Mouse (Mus musculus) layer of hippocampus, adult 9-10 months (tissue): ENCODE measurements around the gene Tfpi2.

Experiments
- DNase-seq: peaks from one replicate; pipeline ENCODE4 v3.0.0; 2022; ENCODE audit warnings: low spot score

The Tfpi2 gene

DNA sequence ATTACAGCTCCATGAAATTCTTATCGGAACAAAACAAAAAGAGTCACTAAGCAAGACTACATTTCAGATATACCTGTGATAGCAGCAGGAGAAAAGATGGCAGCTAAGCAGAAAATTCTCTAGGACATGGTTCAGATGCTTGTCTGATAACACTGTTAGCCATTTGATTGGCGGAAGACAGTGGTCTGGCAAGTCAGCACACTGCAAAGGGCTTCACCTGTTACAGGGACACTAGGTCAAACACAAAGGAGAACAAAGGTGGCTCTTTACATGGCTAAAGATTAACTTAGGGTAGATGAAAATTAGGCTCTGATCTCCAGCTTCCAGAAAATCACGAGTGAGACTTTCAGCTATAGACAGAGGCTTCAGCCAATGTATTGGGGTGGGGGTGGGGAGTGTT is at the start of gene Tfpi2:
Tfpi2 (minus strand) TSS at position 170 of the 400 bp plus-strand sequence.
- no peak for DNase-seq

GRCm38 (mm10) chr6:4030956-4031355 is 42.2 kb upstream of the Tfpi2 start:
- DNase-seq = no peak

GRCm38 (mm10) chr6:4026367-4026766 is 37.6 kb upstream of the Tfpi2 start:
- DNase-seq = no peak

DNA sequence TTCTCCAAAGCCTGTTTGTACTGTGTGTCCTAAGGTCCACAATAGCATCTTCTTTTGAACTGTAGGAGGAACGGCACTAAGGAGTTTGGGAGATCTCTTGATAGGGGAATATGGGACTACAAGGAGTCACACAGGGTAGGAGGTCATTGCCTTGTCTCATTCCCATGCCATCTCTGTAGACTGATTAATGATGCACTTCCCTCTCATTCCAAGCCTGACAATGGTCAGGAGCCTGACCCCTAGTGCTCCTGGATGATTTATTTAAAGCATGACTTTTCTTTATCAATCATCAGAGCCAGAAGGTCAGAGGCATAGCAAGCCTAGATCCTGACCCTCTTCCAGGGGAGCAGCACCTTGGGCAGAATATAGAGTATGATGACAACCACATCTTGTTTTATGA is 33.9 kb upstream of the Tfpi2 start:
- DNase-seq = no peak

- DNase-seq = no peak
These were observed 20.8 kb upstream of the Tfpi2 start for GRCm38 (mm10) chr6:4009548-4009947.

DNA sequence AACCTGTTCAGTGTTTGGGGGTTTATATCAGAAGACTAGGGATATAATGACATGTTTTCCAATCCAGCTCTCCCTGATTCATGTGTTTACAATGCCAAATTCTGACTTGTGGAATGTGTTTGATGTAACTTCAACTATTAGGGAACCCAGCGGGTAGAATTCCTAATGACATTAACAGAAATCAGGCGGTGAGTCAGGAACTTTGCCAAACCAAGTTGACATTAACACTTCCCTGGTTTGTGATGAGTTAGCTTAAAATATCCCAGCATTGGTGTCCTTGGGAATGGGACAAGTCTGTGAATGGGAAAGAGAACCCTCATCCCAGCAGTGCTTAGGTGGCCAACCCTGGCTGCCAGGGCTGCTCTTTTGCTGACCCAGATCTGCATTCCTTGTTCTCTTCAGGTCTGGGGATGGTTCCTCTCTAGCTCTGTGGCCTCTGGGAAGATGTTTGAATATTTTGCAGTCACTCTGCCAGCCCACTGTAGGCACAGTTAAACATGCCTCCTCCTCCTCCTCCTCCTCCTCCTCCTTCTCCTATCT is 19.9 kb upstream of the Tfpi2 start:
- no peak for DNase-seq

DNA sequence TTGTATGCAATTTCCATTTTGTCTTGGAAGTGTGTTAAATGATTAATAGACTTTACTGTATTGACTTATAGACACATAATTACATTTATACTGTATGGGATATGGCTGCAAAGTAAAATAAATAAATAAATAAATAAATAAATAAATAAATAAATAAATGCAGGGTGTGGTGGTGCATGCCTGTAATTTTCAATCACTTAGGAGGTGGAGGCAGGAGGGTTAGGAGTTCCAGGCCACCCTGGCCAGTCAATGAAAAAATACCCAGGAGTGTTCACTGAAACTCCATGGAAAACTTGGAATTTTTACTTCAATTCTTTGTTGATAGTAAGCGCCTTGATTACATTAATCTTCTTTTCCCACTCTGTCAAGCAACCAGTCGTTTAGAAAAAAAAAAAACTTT is 16.1 kb upstream of the Tfpi2 start:
- no peak for DNase-seq

- no peak for DNase-seq
These were observed 15.2 kb upstream of the Tfpi2 start, which contains the start of gene Gng11 for GRCm38 (mm10) chr6:4003890-4004306. Gene Gng11, plus strand, starts transcription at chr6:4003904.

- DNase-seq = no peak
These were observed 14.7 kb upstream of the Tfpi2 start for GRCm38 (mm10) chr6:4003445-4003844.

GRCm38 (mm10) chr6:4000716-4001115 is 12.0 kb upstream of the Tfpi2 start:
- DNase-seq = no peak

DNA sequence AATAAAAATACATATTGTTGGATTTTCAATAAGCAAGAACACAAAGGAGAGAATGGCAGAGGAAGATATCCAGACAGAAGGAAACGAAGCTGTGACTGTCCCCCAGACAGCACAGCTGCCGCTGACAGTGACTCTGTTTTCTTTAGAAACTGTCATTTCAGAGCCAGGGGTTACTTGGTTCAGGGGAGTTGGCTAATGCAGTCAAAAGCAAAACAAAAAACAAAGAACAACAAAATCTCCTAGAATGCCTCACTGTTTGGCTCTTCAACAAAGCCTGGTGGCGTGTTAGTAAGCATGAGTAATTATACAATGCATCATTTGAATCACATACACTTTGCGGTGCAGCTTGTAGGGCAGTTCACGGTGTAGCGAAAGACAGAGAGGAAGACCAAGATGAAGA is 10.6 kb upstream of the Tfpi2 start:
- no peak for DNase-seq

- no peak for DNase-seq
These were observed 9.4 kb upstream of the Tfpi2 start for GRCm38 (mm10) chr6:3998089-3998488.

DNA sequence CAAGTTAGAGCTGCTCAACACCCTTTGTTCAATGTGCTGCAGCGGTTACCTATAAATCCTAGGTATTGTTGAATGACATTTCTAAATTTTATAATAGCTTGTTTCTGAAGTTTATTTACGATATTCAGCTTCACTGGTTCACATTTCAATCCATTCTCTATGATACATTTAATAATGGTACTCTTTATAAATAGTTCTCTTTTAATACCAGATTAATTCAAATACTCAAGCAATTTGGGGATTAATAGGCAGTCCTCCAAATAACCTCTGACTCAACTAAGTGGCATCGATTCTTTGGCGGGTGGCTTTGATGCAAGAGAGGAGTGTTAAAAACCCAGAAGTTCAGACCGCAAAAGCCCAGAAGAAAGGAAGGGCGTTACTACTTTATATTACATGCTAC is 4.8 kb upstream of the Tfpi2 start, which contains the start of gene Gngt1:
Gngt1 (plus strand) TSS at position 301 of the 400 bp plus-strand sequence.
- DNase-seq = no peak

GRCm38 (mm10) chr6:3982661-3983284 is 5.9 kb downstream of the Tfpi2 start:
- no peak for DNase-seq

DNA sequence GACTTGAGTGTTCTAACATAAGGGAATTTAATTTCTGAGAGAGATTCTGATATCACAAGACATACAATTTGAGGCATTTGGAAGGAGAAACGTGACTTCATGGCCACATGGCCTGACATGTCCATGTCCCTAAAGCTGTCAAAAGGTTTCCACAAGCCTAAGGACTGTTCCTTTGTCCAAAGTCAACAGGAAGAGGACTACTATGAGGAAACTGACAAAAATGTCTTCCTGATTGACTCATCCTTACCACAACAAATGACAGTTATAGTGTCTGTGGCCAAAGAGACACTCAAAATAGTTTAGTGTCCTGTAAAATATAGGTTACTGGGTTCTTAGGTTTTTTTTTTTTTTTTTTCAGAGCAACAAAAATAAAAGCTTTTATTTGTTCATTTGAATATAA is 15.0 kb downstream of the Tfpi2 start:
- DNase-seq = no peak

DNA sequence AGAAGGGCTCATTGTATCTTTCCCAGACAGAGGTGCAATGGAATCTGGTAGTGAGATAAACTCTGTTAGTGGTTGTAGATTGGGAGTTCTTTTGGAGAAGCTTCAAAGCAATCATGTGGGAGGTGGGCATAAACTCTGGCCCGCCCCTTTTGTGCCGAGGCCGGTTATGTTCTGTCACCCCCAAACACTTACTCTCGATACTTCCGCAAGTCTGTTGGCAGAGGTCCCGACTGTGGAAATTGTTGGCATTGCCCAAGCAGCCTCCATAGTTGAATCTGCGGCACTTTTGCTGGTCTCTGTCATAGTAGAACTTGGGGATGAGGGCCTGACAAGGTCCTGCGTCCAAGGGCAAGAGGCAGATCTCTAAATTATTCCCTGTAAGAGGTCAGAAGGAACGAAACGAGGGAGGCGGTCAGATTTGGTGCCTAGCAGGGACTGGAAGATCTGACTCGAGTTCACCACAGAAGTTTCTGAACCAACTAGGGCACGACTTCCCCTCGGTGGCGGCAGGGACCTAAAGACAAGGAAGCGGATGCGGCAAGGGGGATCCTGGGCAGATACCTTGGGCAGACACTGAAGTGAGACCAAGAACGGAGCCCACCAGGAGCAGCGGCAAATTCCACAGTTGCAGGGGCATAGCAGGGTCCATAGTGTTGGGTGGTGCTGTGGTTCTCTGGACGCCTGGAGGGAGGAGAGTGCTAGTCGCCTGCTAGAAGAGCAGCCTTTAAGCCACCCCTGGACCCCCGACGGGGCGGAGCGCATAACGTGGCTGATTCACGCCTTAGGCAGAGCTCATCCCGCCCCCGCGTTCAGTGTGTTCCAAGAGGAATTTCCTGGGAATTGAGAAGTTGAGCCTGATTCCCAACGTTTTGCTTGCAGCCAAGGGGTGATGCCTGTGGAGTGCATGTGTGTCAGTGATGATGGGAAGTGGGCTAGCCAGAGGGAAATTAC is 20.8 kb downstream of the Tfpi2 start:
- no peak for DNase-seq

- no peak for DNase-seq
These were observed 33.8 kb downstream of the Tfpi2 start for GRCm38 (mm10) chr6:3954969-3955368.

- no peak for DNase-seq
These were observed 52.5 kb downstream of the Tfpi2 start for GRCm38 (mm10) chr6:3936140-3936714.

DNA sequence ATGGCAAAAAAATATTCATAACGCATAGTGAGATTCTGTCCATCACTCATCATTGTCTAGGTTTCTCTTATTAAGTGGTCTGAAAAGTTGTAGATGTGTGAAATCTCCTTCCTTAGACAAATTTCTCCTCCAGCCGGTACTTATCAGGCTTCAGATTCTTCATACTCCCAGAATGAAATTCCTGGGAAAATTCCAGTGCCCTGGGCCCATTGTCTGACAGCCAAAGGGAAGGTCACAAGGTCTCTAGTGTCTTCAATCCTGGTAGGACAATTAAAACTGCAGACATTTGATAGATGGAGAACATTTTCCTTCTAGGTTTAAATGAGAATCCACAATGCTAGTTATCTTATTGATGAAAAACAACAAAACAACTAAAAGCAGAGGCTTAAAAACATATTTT is 53.1 kb downstream of the Tfpi2 start:
- DNase-seq = no peak

DNA sequence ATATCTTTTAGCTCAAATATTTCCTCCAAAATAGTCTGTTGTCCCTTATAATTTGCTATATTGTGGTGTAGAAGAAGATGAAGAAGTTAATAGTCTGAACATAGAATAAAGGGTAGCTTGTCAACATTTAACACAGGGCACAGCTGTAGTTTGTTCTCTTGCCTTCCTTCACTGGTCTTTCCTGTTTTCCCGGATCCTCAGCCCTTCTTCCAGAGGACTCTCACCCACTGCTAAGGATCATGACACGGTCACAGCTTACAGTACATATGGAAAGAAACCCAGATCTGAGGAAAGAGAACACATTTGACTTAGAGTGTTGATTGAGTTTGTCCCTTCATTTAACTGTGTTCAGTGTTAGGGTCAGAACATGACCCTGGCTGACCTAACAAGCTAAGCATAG is 53.7 kb downstream of the Tfpi2 start:
- DNase-seq = no peak

DNA sequence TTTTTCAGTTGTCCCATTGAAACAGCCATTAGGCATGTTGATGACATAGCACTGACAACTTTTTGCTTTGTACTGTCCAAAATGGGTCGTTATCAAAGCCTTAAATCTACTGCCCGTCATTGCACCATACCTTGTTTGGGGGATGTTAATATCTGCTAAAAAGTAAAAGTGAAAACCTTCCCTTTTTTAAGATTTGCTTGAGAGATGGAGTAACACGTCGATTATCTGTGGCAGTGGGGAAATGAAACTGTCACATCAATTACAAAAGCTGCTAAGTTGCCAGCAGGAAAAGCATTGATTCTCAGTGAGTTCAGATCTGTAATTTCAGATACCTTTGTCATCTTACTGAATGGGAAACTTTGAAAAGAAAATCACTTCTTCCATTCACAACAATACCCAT is 62.6 kb downstream of the Tfpi2 start:
- DNase-seq = no peak

- peak; percentile 9 for DNase-seq
These were observed 65.8 kb downstream of the Tfpi2 start for GRCm38 (mm10) chr6:3922870-3923269.

DNA sequence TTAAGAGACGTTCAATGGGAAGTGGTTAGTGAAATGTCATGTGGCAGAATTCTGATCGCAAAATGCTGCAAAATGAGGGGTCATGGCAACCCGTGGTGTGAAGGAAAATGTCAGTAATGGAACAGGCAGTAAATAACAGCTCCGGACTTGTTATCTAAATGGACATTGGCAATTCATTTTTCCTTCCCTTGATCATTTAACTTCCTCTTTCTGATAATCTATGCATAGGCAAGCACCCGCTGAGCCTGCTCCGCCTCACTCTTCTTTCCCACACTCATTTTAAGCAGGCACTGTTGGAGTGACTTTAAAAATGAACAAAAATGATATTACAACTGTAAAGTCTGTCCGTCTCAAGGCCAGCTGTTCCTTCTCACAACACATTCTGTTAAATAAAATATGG is 72.7 kb downstream of the Tfpi2 start:
- DNase-seq = no peak
